ENCODE assay signal across 12 mouse cellular contexts in the genomic region with DNA sequence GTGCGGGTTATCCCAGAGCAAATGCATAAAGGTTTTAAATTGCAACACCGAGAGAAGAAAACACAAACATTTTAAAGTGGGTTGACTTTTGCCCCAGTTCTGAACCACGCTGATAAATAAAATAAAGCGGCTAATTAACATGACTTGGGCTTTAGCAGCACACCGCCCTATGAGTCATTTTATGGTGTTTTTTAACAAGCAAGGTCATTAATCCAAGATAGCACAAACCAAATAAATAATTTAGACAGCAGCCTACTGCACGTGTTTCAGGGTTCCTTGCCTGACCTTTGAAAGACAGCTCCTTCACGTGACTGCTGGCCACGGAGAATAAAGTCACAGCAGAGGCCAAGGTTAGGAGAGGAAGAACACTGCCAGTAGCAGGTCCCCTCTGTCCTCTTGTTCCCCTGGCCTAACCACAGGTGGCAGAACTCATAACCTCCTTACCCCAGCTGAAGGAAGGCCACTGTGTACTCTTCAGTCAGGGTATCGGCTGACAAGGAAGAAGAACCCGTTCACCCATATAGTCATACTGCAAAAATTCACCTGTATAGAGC.
DNase-seq lines count a peak whose midpoint lies in the region; ATAC-seq and TF ChIP-seq lines count a peak whose summit lies in the region.
"Had no signal": no experiment of that assay in that cellular context is flagged by ENCODE, and none has a peak within 500 bp of the region (broad histone marks: within the 10 kb centered on the region; RNA-seq: fewer than 3 reads in every experiment).

No protein-coding gene starts in this region.

- no peaks in the 10 kb centered on the region for H3K36me3 ChIP-seq in midbrain, embryonic 13.5 days
- H3K36me3 ChIP-seq in midbrain, embryonic 10.5 days, result no peaks in the 10 kb centered on the region
- no peaks in the 10 kb centered on the region for H3K36me3 ChIP-seq in small intestine, adult 2 months (ENCODE audit: control insufficient read depth, insufficient read depth, low read length)
- H3K36me3 ChIP-seq: heart, embryonic 15.5 days had no signal

- H3K4me1 ChIP-seq in midbrain, embryonic 13.5 days (replicated peaks), result peaks cover 28% of the 10 kb centered on the region
- H3K4me1 ChIP-seq in midbrain, embryonic 10.5 days, result peaks cover 22% of the 10 kb centered on the region
- peaks cover 6% of the 10 kb centered on the region for H3K4me1 ChIP-seq in small intestine, adult 2 months (ENCODE audit: control insufficient read depth, insufficient read depth, insufficient read length, low read length)

- no peaks in the 10 kb centered on the region for H3K9me3 ChIP-seq in midbrain, embryonic 13.5 days
- no peaks in the 10 kb centered on the region for H3K9me3 ChIP-seq in midbrain, embryonic 10.5 days (replicated peaks)
- H3K9me3 ChIP-seq: heart, embryonic 15.5 days had no signal

- H3K4me2 ChIP-seq in midbrain, embryonic 13.5 days (replicated peaks), result no peak overlapping the region
- H3K4me2 ChIP-seq: heart, embryonic 15.5 days had no signal

- H3K4me3 ChIP-seq in midbrain, embryonic 13.5 days (replicated peaks), result no peak overlapping the region
- H3K4me3 ChIP-seq in midbrain, embryonic 10.5 days, result no peak overlapping the region
- no peak overlapping the region for H3K4me3 ChIP-seq in small intestine, adult 2 months (ENCODE audit: low read depth, low read length)
- H3K4me3 ChIP-seq: heart, embryonic 15.5 days had no signal

- H3K9ac ChIP-seq in midbrain, embryonic 13.5 days (replicated peaks), result no peak overlapping the region
- H3K9ac ChIP-seq: forebrain, postnatal 0 days; heart, embryonic 15.5 days had no signal

- no peak for TF ChIP-seq CTCF in small intestine, adult 2 months (IDR thresholded peaks at IDR 0.05; ENCODE audit: extremely low read depth, insufficient read length, insufficient replicate concordance, low read depth, low read length)

- WGBS in midbrain, embryonic 13.5 days, result 79% methylated on average over 10 of the region's 10 CpGs
- WGBS in midbrain, embryonic 10.5 days, result 90% methylated on average over 10 of the region's 10 CpGs
- 21% methylated on average over 10 of the region's 10 CpGs for WGBS in small intestine, adult 2 months

- no peak for ATAC-seq in midbrain, embryonic 13.5 days
- ATAC-seq in erythroblast, adult 5-6 weeks (replicated peaks; ENCODE audit: low FRiP score, poor library complexity, severe bottlenecking), result no peak
- ATAC-seq: forebrain, postnatal 0 days had no signal

- H3K27me3 ChIP-seq in midbrain, embryonic 13.5 days, result no peaks in the 10 kb centered on the region
- H3K27me3 ChIP-seq in midbrain, embryonic 10.5 days (ENCODE audit: low read depth, poor library complexity, severe bottlenecking), result no peaks in the 10 kb centered on the region
- H3K27me3 ChIP-seq in small intestine, adult 2 months (ENCODE audit: control insufficient read depth, insufficient read depth, low read length), result no peaks in the 10 kb centered on the region
- H3K27me3 ChIP-seq: heart, embryonic 15.5 days had no signal

- H3K27ac ChIP-seq in midbrain, embryonic 13.5 days, result peak overlapping the region; percentile 35; the same call in 1 of the 2 replicates
- H3K27ac ChIP-seq in midbrain, embryonic 10.5 days (replicated peaks), result no peak overlapping the region
- peak overlapping the region; percentile 97 for H3K27ac ChIP-seq in small intestine, adult 2 months (ENCODE audit: insufficient read depth, low read depth, low read length)

- no peak for TF ChIP-seq POLR2A in small intestine, adult 2 months (IDR thresholded peaks at IDR 0.05; ENCODE audit: low read depth, low read length)

- no peak for DNase-seq in midbrain, embryonic 10.5 days (ENCODE audit: low spot score)
- peak; percentile 61 for DNase-seq in adrenal gland, postnatal 10 days
- peak; percentile 80 for DNase-seq in kidney, adult 11 months
- DNase-seq in cerebellum, adult 18-20 months, result no peak
- DNase-seq in embryo, embryonic 10.5 days (ENCODE audit: low spot score), result no peak
- DNase-seq: forebrain, postnatal 0 days; right cerebral cortex, postnatal 14 days; thymus, postnatal 25 days had no signal

Comparison
In these comparisons a context has a peak if more than half of its experiments do, and no peak if none do; other contexts are left out.
1. DNase-seq: peak in adrenal gland, postnatal 10 days (single experiment) and kidney, adult 11 months (single experiment); none in midbrain, embryonic 10.5 days (single experiment), cerebellum, adult 18-20 months (0 of 2) and embryo, embryonic 10.5 days (single experiment).